Mouse (Mus musculus) myocyte (in vitro differentiated cells): ENCODE results near the gene Il33.

Experiments
- MYOG ChIP-seq, 3 experiments: IDR thresholded peaks; one replicate each; pipeline ENCODE4 v1.6.1; 2011; ENCODE audit warnings: control low read depth in 2 of 3, low read depth in 2 of 3, mild to moderate bottlenecking in 2 of 3; ENCODE audit not compliant: insufficient read length in 2 of 3, control insufficient read depth in 1 of 3, insufficient read depth in 1 of 3
- POLR2A ChIP-seq: IDR thresholded peaks from one replicate; pipeline ENCODE4 v1.6.1; 2011; ENCODE audit warnings: low read depth, mild to moderate bottlenecking, control low read depth, moderate library complexity; ENCODE audit not compliant: insufficient read length
- SRF ChIP-seq: IDR thresholded peaks from one replicate; pipeline ENCODE4 v1.6.1; 2011; ENCODE audit warnings: low read depth; ENCODE audit not compliant: control insufficient read depth, insufficient read length
- USF1 ChIP-seq: IDR thresholded peaks from one replicate; pipeline ENCODE4 v1.6.1; 2011; ENCODE audit warnings: low read depth, mild to moderate bottlenecking, control low read depth, moderate library complexity

- no peak for TF ChIP-seq MYOG (IDR thresholded peaks at IDR 0.05; ENCODE audit: control insufficient read depth in 1 of 3, insufficient read depth in 1 of 3, insufficient read length in 2 of 3, low read depth in 2 of 3)
- TF ChIP-seq POLR2A, result no peak
- no peak for TF ChIP-seq USF1
- TF ChIP-seq SRF, result no peak
These were observed 47.3 kb upstream of the Il33 start for GRCm38 (mm10) chr19:29877422-29878291.
